Mouse (Mus musculus) MEL (cell line): Measurements from ENCODE around the gene Spry1. TPM values are rescaled to one million over a fixed set of nuclear protein-coding genes. Genes with fewer than 3 reads are reported as not detected.

ENCODE experiments used
- polyA plus RNA-seq, 2 experiments: library from polyadenylated mRNA; stranded (reverse) in 1 of 2; unstranded in 1 of 2; fragments of >175 nt in 1 of 2; fragments of >200 nt in 1 of 2; gene quantifications; 2 replicates each; pipeline versions ENCODE4 v1.2.1 to v1.2.4; 2012; ENCODE audit warnings: low replicate concordance in 2 of 2, low read depth in 1 of 2; ENCODE audit not compliant: insufficient read length in 2 of 2, insufficient read depth in 1 of 2, missing spikeins in 1 of 2
- total RNA-seq: library from RNA; depleted of rRNA; stranded (reverse); fragments of 300-350 nt; gene quantifications from 2 replicates; pipeline ENCODE4 v1.2.3, GENCODE M21; 2012; rRNA removed

The Spry1 gene
- total and polyA plus RNA-seq, 3 experiments = 0.31 TPM; not detected in 2

Other genes with a start within 250 kb of the Spry1 start
- 67.6 and 73.2 TPM in 2 replicates for gene Spata5, start 220.1 kb upstream of the Spry1 start, total RNA-seq
- 10 to 100 TPM in 1 of 2 experiments, not detected in 1; 33.5 TPM for gene Spata5, start 220.1 kb upstream of the Spry1 start, polyA plus RNA-seq
- 4.0 and 6.0 TPM in 2 replicates for gene Nudt6, start 219.7 kb upstream of the Spry1 start, total RNA-seq
- 1 to 10 TPM in 1 of 2 experiments, not detected in 1; 9.1 TPM for gene Nudt6, start 219.7 kb upstream of the Spry1 start, polyA plus RNA-seq
- gene Gm5148, start 84.5 kb downstream of the Spry1 start, total RNA-seq = 107 and 147 TPM in 2 replicates
- gene Gm5148, start 84.5 kb downstream of the Spry1 start, polyA plus RNA-seq = 1 to 10 TPM in 1 of 2 experiments, not detected in 1; 1.0 TPM